Mouse (Mus musculus): Measurements from ENCODE around the gene Ercc8. TPM values are rescaled to one million over a fixed set of nuclear protein-coding genes. Genes with fewer than 3 reads are reported as not detected.

Ercc8 gene
- polyA plus RNA-seq (2014; fragmentation: Illumina TruSeq; extraction: RNeasy Lipid Tissue Mini Kit (QIAGEN cat#74804); ENCODE audit: low read depth, low replicate concordance): 4.5 TPM

GRCm38 (mm10) chr13:108158465-108159240, at the start of gene Ercc8, which contains the start of gene Ndufaf2:
Gene Ercc8 (plus strand): TSS chr13:108158731.
Gene Ndufaf2 (minus strand): TSS chr13:108158623.

GRCm38 (mm10) chr13:108214081-108214484, 55.6 kb downstream of the Ercc8 start, which contains the start of gene Elovl7:
Gene Elovl7 (plus strand): TSS chr13:108214404.

Other genes with a start within 250 kb of the Ercc8 start
- 32.5 TPM for gene Smim15, start 114.3 kb upstream of the Ercc8 start, polyA plus RNA-seq (2014; fragmentation: Illumina TruSeq; extraction: RNeasy Lipid Tissue Mini Kit (QIAGEN cat#74804); ENCODE audit: low read depth, low replicate concordance)
- gene Ndufaf2, start 108 bp upstream of the Ercc8 start, polyA plus RNA-seq (2014; fragmentation: Illumina TruSeq; extraction: RNeasy Lipid Tissue Mini Kit (QIAGEN cat#74804); ENCODE audit: low read depth, low replicate concordance): 32.5 TPM
- gene Elovl7, start 55.7 kb downstream of the Ercc8 start, polyA plus RNA-seq (2014; fragmentation: Illumina TruSeq; extraction: RNeasy Lipid Tissue Mini Kit (QIAGEN cat#74804); ENCODE audit: low read depth, low replicate concordance): 2.5 TPM
- 0.24 TPM for gene Depdc1b, start 157.6 kb downstream of the Ercc8 start, polyA plus RNA-seq (2014; fragmentation: Illumina TruSeq; extraction: RNeasy Lipid Tissue Mini Kit (QIAGEN cat#74804); ENCODE audit: low read depth, low replicate concordance)

All from adipose tissue, adult 10 weeks (tissue).